Mouse (Mus musculus) urinary bladder, postnatal 14 days (tissue): ENCODE results near the gene Fbxo46.

Experiments used
- DNase-seq: peaks from one replicate; pipeline ENCODE4 v3.0.0; 2021; ENCODE audit warnings: low spot score

Fbxo46 gene

DNA sequence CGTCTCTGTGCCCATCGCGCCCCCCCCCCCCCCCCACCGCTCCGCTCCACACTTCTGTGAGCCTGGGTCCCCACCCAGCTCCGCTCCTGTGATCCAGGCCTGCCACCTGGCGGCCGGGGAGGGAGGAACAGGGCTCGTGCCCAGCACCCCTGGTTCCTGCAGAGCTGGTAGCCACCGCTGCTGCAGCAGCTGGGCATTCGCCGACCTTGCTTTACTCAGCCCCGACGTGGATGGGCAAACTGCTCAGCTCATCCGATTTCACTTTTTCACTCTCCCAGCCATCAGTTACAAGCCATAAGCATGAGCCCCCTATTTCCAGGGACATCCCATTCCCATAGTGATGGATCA, 26.5 kb upstream of the Fbxo46 start:
- peak; percentile 89 for DNase-seq

GRCm38 (mm10) chr7:19093537-19094385, 25.9 kb upstream of the Fbxo46 start:
- DNase-seq, result peak; percentile 96

DNA sequence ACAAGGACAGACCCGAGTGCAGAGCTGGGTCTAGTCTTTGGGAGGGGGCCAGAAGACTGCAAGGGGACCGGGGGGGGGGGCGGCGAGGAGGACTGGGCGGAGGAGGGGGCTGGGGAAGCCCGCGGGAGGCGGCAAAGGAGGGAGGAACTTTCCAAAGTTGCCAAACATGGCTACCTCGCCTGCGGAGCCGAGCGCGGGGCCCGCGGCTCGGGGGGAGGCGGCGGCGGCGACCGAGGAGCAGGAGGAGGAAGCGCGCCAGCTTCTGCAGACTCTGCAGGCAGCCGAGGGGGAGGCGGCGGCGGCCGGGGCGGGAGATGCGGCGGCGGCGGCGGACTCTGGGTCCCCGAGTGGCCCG, 25.2 kb upstream of the Fbxo46 start, which contains the start of gene Six5:
Gene Six5, plus strand, starts transcription at position 124 of the 355 bp plus-strand sequence.
- DNase-seq, result peak; percentile 58

GRCm38 (mm10) chr7:19094826-19095750, 24.6 kb upstream of the Fbxo46 start:
- DNase-seq, result peak; percentile 55

DNA sequence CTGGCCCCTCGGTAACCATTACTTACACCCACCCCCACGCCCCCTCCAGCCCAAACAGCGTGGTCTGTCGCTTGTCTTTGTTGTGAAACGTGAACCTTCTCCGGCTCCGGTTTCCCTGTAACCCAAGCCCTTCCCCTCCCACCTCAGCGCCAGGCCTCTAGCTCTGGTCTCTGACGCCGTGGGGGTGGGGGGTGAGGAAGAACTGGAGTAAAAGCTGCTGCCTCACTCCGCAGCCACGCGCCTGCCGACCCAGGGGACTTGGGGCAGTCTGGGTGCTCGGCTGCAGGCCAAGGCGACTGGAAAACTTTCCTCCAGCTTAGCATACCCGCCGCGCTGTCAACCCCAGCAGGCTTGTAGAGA, 23.9 kb upstream of the Fbxo46 start:
- DNase-seq, result peak; percentile 77

DNA sequence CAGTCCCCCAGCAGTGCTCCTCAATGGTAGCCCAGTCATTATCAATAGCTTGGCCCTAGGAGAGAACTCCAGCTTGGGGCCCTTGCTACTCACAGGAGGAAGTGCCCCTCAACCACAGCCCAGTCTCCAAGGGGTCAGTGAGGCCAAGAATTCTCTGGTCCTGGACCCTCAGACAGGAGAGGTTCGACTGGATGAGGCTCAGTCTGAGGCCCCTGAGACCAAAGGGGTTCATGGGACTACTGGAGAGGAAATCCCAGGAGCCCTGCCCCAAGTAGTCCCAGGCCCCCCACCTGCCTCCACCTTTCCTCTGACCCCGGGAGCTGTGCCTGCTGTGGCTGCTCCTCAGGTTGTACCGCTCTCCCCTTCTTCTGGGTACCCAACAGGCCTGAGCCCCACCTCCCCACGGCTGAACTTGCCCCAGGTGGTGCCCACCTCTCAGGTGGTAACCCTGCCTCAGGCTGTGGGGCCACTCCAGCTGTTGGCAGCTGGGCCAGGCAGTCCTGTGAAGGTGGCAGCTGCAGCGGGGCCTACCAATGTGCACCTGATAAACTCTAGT, 23.2 kb upstream of the Fbxo46 start:
- no peak for DNase-seq

DNA sequence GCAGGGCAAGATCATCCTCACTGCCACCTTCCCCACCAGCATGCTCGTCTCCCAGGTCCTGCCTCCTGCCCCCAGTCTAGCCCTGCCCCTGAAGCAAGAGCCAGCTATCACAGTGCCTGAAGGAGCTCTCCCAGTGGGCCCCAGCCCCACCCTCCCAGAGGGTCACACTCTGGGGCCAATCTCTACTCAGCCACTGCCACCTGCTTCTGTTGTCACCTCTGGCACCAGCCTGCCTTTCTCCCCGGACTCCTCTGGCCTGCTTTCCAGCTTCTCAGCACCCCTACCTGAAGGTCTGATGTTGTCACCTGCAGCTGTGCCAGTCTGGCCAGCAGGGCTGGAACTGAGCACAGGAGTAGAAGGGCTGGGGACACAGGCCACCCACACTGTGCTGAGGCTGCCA, 22.4 kb upstream of the Fbxo46 start:
- DNase-seq, result no peak

GRCm38 (mm10) chr7:19097863-19098262, 21.8 kb upstream of the Fbxo46 start:
- no peak for DNase-seq

GRCm38 (mm10) chr7:19098811-19099210, 20.8 kb upstream of the Fbxo46 start:
- DNase-seq, result no peak

- no peak for DNase-seq
Observed at GRCm38 (mm10) chr7:19100290-19100689, 19.4 kb upstream of the Fbxo46 start.

DNA sequence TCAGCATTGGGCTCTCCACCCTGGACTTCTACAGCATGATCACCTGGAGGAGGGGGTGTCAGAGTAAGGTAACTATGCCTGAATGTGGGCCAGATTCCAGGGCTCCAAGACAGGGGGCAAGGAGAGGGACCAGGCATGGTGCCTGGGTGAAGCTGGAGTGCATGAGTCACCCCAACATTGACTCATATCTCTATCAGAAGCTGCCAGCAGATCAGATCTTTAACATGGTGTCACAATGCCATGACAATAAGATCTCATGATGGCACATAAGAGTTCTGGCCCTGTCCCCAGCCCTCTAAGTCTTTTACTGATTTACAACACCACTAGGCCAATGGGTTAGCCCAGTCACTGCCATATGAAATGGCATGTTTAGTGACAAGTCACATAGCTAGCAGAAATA, 15.9 kb upstream of the Fbxo46 start:
- no peak for DNase-seq

- no peak for DNase-seq
Observed at GRCm38 (mm10) chr7:19104486-19104885, 15.2 kb upstream of the Fbxo46 start.

- no peak for DNase-seq
Observed at GRCm38 (mm10) chr7:19107436-19107835, 12.2 kb upstream of the Fbxo46 start.

DNA sequence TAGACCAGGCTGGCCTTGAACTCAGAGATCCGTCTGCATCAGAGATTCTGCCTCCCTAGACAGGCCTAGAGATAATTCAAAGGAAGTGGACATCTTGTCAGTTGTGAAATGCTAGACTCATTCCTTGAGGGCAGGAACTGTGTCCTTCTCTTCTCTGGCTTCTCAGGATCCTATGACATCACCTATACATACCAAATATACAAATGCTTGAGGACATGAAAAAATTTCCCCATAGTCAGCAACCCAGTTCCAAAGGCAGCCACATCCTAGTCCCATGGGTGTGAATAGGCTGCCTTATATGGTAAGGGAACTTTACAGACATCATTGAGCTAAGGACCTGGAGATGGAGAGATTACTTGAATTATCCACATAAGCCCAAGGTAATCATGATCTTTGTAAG, 10.1 kb upstream of the Fbxo46 start:
- no peak for DNase-seq

GRCm38 (mm10) chr7:19118028-19118771, 1.5 kb upstream of the Fbxo46 start, which contains the start of gene Gm4969:
Gene Gm4969 (minus strand): TSS chr7:19118368.
- peak; percentile 57 for DNase-seq

DNA sequence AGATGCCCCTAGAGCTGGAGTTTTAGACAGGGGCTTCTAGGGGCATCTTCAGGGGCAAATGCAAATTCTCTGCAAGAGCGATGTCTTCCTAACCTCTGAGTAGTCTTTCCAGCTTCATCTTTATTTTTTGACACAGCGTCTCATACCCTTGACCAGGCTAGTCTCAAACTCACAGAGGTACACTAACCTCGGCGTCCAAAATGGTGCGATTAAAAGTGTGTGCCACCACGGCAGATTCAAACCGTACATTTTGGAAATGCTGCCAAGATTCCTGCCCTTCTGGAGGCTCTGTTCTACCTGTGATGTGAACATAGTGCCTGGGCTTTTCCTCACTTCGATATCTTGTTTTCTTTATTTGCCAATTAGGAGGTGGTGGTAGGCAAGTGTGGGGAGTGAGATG, 576 bp upstream of the Fbxo46 start:
- no peak for DNase-seq

DNA sequence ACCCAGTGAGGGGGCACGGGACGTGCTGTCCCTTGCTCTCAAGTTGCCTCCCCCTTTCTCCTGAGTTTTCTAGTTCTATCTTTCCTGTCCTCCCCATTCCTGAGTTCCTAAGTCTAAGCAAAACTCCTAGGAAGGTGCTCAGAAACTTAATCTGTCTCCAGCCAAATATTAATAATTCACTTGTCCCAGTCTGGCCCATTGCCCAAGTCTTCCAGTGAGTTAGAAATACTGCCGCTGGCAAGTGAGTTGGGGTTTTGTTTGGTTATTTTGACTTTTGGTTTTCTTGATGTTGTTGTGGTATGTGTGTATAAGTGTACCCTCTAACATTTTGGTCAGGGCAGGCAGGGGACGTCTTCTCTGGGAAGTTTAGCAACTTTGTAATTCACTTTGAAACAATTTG, 2.0 kb downstream of the Fbxo46 start:
- DNase-seq, result no peak

DNA sequence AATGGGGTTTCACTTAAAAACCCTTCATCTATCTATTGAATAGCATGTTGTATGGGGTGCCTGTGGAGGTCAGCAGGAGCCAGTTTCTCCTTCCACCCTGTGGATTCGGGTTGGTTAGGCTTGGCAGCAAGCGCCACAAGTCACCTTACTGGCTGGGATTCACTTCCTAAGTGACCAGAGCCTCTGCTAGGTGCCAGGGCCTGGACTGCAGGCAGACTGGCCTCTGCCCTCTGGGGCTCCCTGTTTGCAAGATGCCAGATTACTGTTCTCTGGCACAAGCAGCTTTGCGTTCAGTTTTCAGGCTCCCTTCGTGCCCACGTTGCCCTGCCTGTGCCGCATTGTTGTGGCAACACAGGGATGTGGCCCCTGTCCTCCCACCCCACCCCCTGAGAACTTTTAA, 5.1 kb downstream of the Fbxo46 start:
- DNase-seq, result no peak

DNA sequence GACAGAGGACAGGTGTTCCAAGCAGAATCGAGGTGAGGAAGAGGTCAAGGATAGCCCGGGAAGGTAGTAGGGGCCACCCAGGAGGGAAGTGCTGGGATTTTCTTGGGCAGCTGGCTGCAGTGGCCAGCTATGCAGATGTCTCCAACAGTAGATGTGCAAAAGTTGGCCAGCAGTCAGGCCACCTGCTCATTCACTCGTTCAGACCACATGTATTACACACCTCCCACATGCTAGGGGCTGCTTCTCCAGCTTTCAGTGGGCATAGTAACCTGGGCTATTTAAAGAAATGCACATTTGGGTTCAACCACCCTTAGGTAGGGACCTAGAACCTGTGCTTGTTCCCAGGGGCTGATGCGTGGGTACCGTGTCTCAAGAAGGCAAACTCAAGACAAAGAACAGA, 8.1 kb downstream of the Fbxo46 start:
- DNase-seq, result no peak

DNA sequence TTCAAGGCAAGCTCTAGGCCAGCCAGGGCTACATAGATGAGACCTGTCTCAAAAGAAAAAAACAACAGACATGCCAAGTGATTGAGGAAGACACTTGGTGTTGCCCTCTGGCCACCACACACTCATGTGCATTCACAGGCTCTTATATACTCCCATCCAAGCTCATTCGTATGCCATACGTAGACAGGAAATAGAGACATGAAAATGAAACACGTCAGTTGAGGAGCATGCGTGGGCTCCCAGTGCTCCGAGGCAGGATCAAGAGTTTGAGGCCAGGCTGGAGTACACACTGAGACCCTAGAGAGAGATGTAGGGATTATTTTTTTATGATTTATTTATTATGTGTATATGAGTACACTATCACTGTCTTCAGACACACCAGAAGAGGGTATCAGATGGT, 9.7 kb downstream of the Fbxo46 start:
- no peak for DNase-seq

- DNase-seq, result no peak
Observed at GRCm38 (mm10) chr7:19130657-19131056, 11.0 kb downstream of the Fbxo46 start.

DNA sequence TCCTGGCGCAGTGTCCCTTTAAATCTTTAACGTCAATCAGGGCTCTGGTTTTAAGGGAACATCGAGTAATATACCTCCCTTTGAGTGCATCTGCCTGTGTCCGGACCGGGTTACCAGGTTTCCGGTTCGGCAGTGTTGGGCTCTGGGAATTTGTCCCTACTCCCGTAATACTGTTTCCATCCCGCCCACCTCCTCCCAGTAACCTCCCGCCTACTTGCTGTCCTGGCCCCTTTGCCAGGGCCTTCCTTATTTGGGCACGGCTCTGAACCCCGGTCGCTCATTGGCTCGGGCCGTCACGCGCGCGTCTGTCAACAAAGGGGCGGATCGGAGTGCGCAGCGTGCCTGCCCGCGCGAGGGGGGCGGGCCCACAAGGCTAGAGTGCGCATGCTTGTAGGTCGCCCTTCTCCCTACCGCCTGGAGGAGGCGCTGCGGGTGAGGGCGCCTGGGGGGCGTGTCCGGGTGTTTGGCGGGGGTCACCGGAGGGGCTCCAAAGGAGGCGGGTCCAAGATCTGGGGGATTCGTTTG, 11.7 kb downstream of the Fbxo46 start:
- peak; percentile 98 for DNase-seq
